17 mouse cellular contexts compared by ENCODE assay signal in the genomic region with DNA sequence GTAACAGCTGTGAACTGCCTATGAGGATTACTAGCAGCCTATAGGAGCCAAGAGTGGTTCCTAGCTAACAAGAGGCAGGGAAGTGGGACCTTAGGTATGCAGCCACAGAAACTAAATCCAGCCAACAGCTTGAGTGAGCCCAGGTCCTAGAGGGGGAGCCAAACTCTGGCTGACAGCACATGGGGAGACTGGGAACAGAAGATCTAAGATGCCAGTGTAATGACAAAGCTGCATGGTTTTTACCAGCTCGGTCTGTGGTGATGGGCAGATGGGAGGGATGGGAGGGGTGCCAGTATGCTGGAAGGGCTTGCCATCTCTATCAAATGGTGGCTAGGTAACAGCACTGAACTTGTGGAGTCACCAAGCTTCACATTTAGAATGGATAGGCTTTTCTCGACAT.
DNase-seq lines count a peak whose midpoint lies in the region; ATAC-seq and TF ChIP-seq lines count a peak whose summit lies in the region.
"Had no signal": no experiment of that assay in that cellular context is flagged by ENCODE, and none has a peak within 500 bp of the region (broad histone marks: within the 10 kb centered on the region; RNA-seq: fewer than 3 reads in every experiment).

No protein-coding gene starts in this region.

- 85% methylated on average over 2 of the region's 2 CpGs for WGBS in hindbrain, embryonic 14.5 days

- H3K9me3 ChIP-seq in hindbrain, embryonic 14.5 days (ENCODE audit: control insufficient read depth, low read length) = 0 out of 2 replicates have a peak, but pooled peaks cover 3% of the 10 kb centered on the region
- H3K9me3 ChIP-seq: heart, embryonic 10.5 days; kidney, embryonic 15.5 days; limb, embryonic 13.5 days; liver, embryonic 15.5 days had no signal

- TF ChIP-seq POLR2A in brain, embryonic 14.5 days (IDR thresholded peaks at IDR 0.05; ENCODE audit: borderline replicate concordance, extremely low read depth, insufficient read depth, insufficient read length, poor library complexity, severe bottlenecking) = no peak

- DNase-seq in brain, embryonic 14.5 days (ENCODE audit: low read depth) = peak; percentile 41
- peak; percentile 67 for DNase-seq in cerebellum, adult 11-12 months
- peak; percentile 27 to 49 for DNase-seq in cerebellum, postnatal 36 days
- DNase-seq in layer of hippocampus, postnatal 14 days (ENCODE audit: low spot score in 2 of 2) = peak; percentile 33 to 52
- no peak for DNase-seq in kidney, adult 8-10 months
- no peak for DNase-seq in heart, postnatal 4 days
- DNase-seq in hindbrain, embryonic 14.5 days (ENCODE audit: low spot score) = no peak
- DNase-seq: adrenal gland, postnatal 25 days; gastrocnemius, postnatal 36 days; lung, postnatal 14 days; thymus, adult 18-20 months had no signal

- no peak overlapping the region for H3K4me2 ChIP-seq in hindbrain, embryonic 14.5 days (replicated peaks)
- H3K4me2 ChIP-seq: kidney, embryonic 15.5 days; limb, embryonic 13.5 days; liver, embryonic 15.5 days; midbrain, embryonic 11.5 days had no signal

- ATAC-seq in hindbrain, embryonic 14.5 days (ENCODE audit: low FRiP score) = no peak

- no peak overlapping the region for H3K27ac ChIP-seq in hindbrain, embryonic 14.5 days
- H3K27ac ChIP-seq: heart, embryonic 10.5 days; kidney, embryonic 15.5 days; limb, embryonic 13.5 days; liver, embryonic 15.5 days had no signal

- no peak overlapping the region for H3K9ac ChIP-seq in hindbrain, embryonic 14.5 days
- H3K9ac ChIP-seq: kidney, embryonic 15.5 days; limb, embryonic 13.5 days; liver, embryonic 15.5 days had no signal

- TF ChIP-seq CTCF in brain, embryonic 14.5 days (IDR thresholded peaks at IDR 0.05; ENCODE audit: borderline replicate concordance, extremely low read depth, insufficient read depth, insufficient read length) = no peak

- H3K4me1 ChIP-seq in hindbrain, embryonic 14.5 days (replicated peaks; ENCODE audit: control insufficient read depth, insufficient read depth, low read length) = no peaks in the 10 kb centered on the region
- H3K4me1 ChIP-seq: kidney, embryonic 15.5 days; liver, embryonic 15.5 days had no signal

- no peak overlapping the region for H3K4me3 ChIP-seq in hindbrain, embryonic 14.5 days (replicated peaks; ENCODE audit: low read length)
- H3K4me3 ChIP-seq: heart, embryonic 10.5 days; kidney, embryonic 15.5 days; limb, embryonic 13.5 days; liver, embryonic 15.5 days had no signal

- no peaks in the 10 kb centered on the region for H3K36me3 ChIP-seq in hindbrain, embryonic 14.5 days (replicated peaks; ENCODE audit: control insufficient read depth, insufficient read depth)
- H3K36me3 ChIP-seq: heart, embryonic 10.5 days; kidney, embryonic 15.5 days; limb, embryonic 13.5 days; liver, embryonic 15.5 days had no signal

- no peaks in the 10 kb centered on the region for H3K27me3 ChIP-seq in hindbrain, embryonic 14.5 days (ENCODE audit: control insufficient read depth, insufficient read depth, low read length)
- H3K27me3 ChIP-seq: CH12.LX; kidney, embryonic 15.5 days; limb, embryonic 13.5 days; liver, embryonic 15.5 days had no signal

Comparison
In these comparisons a context has a peak if more than half of its experiments do, and no peak if none do; other contexts are left out.
1. DNase-seq: peak in brain, embryonic 14.5 days (single experiment), cerebellum, adult 11-12 months (single experiment), cerebellum, postnatal 36 days (2 of 2) and layer of hippocampus, postnatal 14 days (2 of 2); none in kidney, adult 8-10 months (0 of 2), heart, postnatal 4 days (single experiment) and hindbrain, embryonic 14.5 days (single experiment).